Mouse (Mus musculus) cerebellum, postnatal 14 days (tissue): ENCODE data around the gene Smim26.
"Not testable (repeated sequence)": the region's sequence is repeated elsewhere in the genome, so short reads cannot be mapped to it uniquely, and the experiment has no call there.

Experiments
- DNase-seq, 2 experiments: peaks; one replicate each; pipeline ENCODE4 v3.0.0; 2021; ENCODE audit warnings: mixed read lengths in 2 of 2

Gene Smim26

DNA sequence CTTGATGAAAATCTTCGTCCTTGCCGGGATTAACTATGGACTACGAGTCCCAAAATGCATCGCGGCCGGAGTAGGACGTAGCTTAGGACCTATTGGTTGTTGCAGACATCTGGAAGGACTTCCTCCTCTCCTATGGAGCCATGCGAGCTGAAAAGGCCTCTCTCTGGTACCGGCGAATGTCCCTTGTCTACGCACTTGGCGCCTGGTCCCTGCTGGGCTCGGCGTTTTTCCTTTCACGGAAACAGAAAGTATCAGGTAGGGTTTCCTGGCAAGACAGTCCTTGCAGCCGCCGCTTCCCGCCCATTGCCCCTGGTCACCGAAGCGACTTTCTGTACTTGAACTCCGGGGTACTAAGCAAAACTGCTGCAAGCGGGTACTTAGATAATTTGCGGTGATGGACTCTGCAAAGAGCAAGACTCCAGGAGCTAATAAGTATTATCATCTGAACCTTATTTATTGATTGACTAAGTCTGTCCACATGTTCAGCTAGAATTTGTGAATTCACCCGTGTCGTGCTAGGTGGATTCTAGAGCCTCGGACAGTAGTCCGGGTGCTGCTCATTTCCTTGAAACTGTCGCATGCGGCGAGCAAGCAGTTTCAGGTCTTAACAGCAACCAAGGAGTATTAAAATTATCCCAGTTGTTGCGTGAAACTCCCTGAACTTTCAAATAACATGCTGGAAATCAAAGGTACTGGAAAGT, at the start of gene Smim26:
TSS of gene Smim26 (plus strand) at position 104 of the 701 bp plus-strand sequence.
- DNase-seq: peak; percentile 77 to 82

DNA sequence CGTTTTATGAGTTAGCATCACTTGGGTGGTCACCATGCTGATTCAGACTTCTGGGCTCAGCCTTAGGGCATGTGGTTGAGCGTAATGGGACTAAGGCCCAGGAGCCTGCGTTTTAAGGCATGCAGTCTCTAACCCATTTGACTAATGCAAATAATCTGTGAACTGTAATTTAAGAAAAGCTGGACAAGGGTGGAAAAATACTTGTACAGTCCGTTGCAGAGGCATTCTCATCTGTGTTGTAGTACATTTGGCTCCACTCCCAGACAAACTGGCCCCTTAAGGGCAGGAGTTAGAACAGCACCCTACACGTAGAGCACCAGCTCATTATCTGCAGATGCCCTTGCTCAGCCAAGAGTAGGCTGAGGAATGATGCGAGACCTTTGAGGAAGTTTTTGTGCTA, 49.2 kb upstream of the Smim26 start:
- no peak for DNase-seq

DNA sequence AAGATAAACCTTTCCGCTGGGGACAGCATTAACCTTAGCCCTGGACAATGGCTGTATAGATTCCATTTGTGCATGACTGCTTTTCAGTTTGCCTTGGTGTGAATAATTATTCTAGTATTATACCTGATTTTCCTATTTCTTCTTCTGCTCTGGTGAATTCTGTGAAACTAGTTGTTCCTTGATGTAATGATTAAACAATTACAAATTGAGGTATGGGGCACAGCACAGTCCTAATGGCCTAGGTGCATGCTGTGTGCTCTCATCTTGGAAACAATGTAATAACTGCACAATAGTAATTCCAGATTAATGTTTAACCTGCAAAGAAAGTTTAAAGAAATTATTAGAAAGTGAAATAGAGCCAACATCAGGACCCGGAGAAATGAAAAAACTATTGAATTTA, 48.8 kb upstream of the Smim26 start:
- no peak for DNase-seq

- DNase-seq: no peak
These were observed 48.4 kb upstream of the Smim26 start for GRCm38 (mm10) chr2:144545481-144545880.

GRCm38 (mm10) chr2:144547559-144547958, 46.3 kb upstream of the Smim26 start:
- no peak for DNase-seq

- peak; percentile 70 to 75 for DNase-seq
These were observed 43.3 kb upstream of the Smim26 start, which contains the start of gene Rbbp9 for GRCm38 (mm10) chr2:144550529-144550928. Gene Rbbp9 (minus strand): TSS chr2:144550869.

- DNase-seq: no peak
These were observed 39.9 kb upstream of the Smim26 start for GRCm38 (mm10) chr2:144553905-144554304.

DNA sequence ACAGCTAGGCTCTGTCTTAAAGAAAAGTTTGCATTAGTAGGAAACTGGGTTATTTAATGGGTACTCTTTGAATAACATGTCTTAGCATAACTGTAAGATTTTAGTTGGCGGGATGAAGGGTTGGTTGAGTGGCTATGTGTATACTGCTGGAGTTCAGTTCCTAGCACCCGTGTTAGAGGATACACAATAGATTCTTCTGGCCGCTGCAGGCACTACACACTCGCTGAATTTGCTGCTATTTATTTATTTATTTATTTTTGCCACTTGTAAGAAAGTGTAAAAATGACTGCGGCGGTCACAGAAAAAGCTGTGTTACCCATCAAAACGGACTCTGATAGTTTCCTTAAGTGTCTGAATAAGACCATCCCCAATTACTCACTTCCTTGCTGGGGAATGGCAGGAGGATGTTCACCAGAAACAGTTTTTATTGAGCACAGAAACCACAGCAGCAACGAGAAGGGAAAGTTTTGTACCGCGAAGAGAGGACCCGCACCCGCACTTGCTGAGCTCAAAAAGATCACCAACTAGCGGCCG, 38.5 kb upstream of the Smim26 start:
- no peak for DNase-seq

GRCm38 (mm10) chr2:144555820-144556552, 37.9 kb upstream of the Smim26 start, which contains the start of gene Sec23b:
Gene Sec23b (plus strand): TSS chr2:144556229.
- peak; percentile 96 to 98 for DNase-seq

DNA sequence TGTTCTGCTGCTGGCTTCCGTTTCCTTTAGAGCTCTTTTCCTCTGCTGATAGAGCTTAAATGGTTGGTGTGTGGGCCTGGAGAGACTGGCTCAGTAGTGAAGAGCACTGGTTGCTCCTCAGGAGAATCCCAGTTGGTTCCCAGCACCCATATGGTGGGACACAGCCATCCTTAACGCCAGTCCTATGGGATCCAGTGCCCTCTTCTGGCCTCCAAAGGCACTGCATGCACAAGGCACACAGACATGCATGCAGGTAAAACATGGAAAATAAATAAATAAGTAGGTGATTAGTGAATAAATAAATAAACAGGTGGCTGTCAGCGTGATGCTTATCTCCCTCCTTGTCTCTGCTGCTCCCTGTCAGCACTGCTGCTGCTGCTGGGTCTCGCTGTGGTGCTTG, 5.1 kb upstream of the Smim26 start:
- DNase-seq: no peak

DNA sequence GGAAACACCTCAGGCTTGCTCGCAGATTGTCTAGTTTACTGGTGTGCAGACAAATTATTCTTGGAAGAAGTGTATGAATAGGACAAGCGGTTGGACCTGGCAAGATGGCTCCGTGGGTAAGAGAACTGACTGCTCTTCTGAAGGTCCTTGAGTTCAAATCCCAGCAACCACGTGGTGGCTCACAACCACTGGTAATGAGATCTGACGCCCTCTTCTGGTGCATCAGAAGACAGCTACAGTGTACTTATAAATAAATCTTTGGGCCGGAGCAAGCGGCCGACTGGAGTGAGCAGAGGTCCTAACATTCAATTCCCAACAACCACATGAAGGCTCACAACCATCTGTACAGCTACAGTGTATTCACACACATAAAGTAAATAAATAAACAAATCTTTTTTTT, 818 bp upstream of the Smim26 start:
- not testable (repeated sequence) for DNase-seq

- DNase-seq: no peak
These were observed 4.2 kb downstream of the Smim26 start for GRCm38 (mm10) chr2:144598006-144598405.

- DNase-seq: peak; percentile 95 to 96
These were observed 6.2 kb downstream of the Smim26 start, which contains the start of gene Dtd1 for GRCm38 (mm10) chr2:144599831-144600687. Gene Dtd1 (plus strand): TSS chr2:144599897.

DNA sequence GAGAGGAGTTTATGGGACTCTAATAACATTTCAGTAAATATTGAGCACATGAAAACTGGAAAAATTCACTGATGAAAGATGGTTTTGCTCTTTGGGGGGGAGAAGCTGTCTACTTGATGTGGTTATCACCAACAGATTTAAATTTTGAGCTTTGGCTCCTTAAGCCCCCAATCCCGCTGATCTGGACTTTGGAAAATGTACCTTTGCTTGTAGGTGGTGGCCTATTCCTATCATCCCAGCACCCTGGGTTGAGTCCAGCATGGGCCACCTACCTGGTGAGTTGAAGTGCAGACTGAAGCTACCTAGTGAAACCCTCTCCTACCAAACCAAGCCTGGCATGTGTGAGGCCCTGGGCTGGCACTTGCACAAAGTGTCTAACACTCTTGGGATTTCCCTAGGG, 7.7 kb downstream of the Smim26 start:
- no peak for DNase-seq

DNA sequence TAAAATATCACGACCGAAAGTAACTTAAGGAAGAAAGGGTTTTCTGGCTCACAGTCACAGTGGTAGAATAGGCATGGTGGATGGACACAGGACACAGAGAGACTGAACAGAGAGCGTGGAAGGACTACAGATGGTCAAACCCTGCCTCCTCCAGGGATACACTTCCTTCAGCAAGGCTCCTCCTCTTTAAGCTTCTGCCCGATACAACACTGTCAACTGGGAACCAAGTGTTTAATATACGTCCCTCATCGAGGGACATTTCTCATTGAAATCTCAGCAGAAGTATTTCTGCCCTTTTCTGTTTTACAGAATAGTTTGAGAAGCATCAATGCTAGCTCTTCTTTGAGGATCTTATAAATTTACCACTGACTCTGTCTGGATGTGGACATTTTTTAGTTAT, 20.1 kb downstream of the Smim26 start:
- DNase-seq: no peak

DNA sequence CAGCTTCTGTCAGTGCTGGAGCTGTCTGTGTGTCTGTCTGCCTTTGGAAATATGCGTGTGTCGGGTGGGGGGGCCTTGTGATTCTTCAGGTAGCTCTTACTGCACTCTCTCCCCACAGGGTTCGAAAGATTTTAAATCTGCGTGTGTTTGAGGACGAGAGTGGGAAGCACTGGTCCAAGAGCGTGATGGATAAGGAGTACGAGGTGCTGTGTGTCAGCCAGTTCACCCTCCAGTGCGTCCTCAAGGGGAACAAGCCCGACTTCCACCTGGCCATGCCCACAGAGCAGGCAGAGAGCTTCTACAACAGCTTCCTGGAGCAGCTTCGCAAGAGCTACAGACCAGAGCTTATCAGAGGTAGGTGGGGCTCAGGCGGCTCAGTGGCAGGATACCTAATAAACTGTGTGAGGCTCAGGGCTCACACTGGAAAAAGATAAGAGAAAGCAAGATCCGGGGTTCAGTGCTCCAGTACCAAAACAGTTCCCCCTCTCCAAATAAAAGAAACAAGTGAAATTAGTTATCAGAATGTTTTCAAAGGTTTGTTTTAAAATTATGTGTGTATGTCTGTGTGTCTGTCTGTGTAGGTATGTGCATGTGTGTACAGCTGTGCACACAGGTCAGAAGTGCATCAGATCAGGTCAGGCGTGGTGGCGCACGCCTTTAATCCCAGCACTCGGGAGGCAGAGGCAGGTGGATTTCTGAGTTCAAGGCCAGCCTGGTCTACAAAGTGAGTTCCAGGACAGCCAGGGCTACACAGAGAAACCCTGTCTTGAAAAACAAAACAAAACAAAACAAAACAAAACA, 23.4 kb downstream of the Smim26 start:
- no peak for DNase-seq

- DNase-seq: peak; percentile 74 to 75
These were observed 27.6 kb downstream of the Smim26 start for GRCm38 (mm10) chr2:144621491-144621890.

DNA sequence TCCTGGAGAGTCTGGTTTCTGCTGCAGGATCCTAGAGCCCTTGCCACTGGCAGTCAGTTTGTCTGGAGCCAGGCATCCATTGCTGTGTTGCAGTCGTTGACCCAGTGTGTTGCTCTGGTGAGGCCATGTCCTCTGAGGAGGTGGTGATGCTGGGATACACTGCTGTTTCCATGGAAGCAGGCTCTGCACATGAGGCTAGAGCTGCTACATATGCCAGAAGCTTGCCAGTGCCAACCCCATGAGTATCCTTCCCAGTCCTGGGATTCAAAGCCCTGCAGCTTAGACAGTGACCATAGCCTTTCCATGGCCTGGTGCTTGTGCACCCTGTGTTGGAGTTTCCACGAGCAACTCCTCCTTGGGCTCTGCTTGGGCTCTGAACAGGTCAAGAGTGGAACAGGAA, 39.7 kb downstream of the Smim26 start:
- DNase-seq: no peak

GRCm38 (mm10) chr2:144634231-144634630, 40.4 kb downstream of the Smim26 start:
- no peak for DNase-seq

DNA sequence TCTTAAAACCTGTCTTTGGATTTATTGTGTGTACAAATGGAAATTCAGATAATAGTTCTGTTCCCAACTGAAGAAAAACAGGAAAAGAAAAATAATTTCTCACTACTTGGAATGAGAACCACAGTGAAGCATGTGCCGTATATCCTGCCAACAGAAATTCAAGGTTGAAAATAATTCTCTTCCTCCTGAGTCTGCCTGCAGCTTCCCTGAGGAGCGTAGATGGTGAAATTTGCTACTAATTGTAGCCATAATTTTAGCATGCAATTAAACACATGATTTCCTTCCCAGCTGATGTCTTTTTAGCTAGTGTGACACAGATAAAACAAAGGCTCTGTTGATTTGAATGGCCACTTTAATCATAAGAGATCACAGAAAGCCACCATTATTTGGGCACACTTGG, 40.9 kb downstream of the Smim26 start:
- DNase-seq: no peak

GRCm38 (mm10) chr2:144635644-144636320, 41.9 kb downstream of the Smim26 start:
- DNase-seq: peak; percentile 79 to 82
